Mouse (Mus musculus): Measurements from ENCODE around the gene Zdhhc12.

DNA sequence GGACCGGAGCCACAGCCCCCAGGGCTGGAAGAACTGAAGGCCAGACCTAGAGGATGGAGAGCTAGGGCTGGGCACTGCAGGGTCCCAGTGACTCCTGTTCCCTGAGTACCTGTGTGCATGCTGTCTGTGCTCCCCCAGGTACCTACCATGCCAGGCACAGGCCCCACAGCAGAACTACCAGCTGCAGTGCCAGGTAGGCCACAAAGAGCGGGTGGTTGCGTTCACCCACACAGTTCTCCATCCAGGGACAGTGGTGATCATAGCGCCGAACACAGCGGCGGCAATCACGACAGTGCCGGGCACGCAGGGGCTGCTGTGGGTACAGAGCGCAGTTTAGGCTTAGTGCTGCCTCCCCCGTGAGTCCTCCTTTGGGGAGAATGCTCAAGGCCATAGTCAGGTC lies 1.9 kb downstream of the Zdhhc12 start:
- TF ChIP-seq GATA1 (IDR thresholded peaks at IDR 0.05; ENCODE audit: borderline replicate concordance, low read length) (no peak), FLI1 (IDR thresholded peaks at IDR 0.05; ENCODE audit: low read length) (no peak)

Data from megakaryocyte, embryonic 14.5 days (primary cell).